Mouse (Mus musculus): ENCODE data around the gene Syk. TPM values are rescaled to one million over a fixed set of nuclear protein-coding genes. Genes with fewer than 3 reads are reported as not detected.
A peak's percentile ranks its signal among the peaks of the same experiment; 100 is the strongest.

Gene Syk
- polyA plus RNA-seq, 1 experiment, result 11.4 TPM

DNA sequence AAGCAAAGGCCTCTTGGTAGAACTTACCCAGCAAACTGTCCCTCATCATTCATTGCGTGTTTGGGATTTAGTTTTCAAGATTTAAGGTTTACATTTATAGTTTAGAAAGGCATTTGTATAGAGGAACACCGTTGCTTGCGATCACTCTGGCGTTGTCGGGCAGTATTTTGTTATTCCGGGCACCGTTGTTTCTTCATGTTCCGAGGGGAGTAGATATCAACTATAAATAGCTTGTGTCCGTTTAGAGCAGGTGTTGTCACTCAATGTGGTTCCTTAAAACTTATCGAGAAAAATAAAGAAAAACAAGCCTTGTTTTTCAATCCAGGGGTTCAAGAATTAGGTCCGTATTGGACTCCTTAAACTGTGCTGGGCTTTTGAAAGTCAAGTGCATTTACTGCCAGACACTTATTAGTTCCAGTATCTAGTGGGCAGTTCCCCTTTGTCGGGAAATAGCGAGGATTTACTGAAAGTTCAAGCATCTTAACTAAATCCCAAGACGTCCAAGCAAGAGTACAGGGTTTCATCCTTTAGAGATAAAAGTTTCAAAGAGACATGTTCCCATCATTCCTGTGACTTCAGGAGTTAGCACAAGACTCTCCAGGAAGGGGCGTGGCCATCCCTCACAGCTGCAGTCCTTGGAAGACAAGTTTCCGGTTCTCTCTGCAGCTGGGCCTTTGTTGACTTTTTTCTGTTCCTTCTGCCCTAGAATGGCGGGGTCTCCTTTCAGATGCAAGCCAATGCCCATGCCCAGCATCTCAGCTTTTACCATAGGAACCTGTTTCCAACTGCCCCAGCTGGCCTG is 1.9 kb downstream of the Syk start:
- Histone ChIP-seq H3K36me3 (ENCODE audit: control insufficient read depth, insufficient read depth, low read length, poor library complexity, severe bottlenecking) (no peaks in the 10 kb centered on the region), H3K4me1 (ENCODE audit: control insufficient read depth, insufficient read depth, low read length) (no peaks in the 10 kb centered on the region), H3K27me3 (ENCODE audit: control insufficient read depth, insufficient read depth, low read length, poor library complexity, severe bottlenecking) (no peaks in the 10 kb centered on the region), H3K9ac (ENCODE audit: low read depth, poor library complexity, severe bottlenecking) (0 out of 2 replicates have a peak overlapping the region, but pooled peaks have one; percentile 6), H3K9me3 (replicated peaks; ENCODE audit: control insufficient read depth, insufficient read depth, low read length, poor library complexity, severe bottlenecking) (no peaks in the 10 kb centered on the region), H3K4me3 (ENCODE audit: low read depth, low read length) (peak overlapping the region; percentile 37; the same call in 1 of the 2 replicates), H3K27ac (ENCODE audit: insufficient read depth, low read length) (peak overlapping the region; percentile 75)
- TF ChIP-seq CTCF (IDR thresholded peaks at IDR 0.05; ENCODE audit: low read depth, low read length) (no peak), EP300 (IDR thresholded peaks at IDR 0.05; ENCODE audit: insufficient read depth, low read depth, low read length) (peak; percentile 78)

DNA sequence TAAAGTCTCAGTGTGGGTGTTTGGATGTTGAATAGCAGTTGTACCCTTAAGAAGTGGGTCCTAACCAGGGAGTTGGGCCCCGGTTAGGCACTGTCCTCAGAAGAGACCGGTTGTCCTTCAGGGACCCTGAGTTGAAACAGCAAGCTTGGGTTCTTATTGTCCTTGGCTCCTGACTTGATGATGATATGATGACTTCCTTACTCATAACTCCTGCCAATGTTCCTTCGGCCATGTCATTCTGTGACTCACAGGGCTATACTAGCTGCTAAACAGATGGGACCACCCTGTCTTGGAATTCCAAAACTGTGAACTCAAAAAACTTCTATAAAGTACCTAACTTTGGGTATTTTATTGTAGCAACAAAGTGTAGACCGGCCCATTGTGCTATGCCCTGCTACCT is 4.8 kb downstream of the Syk start:
- Histone ChIP-seq H3K9me3 (replicated peaks; ENCODE audit: control insufficient read depth, insufficient read depth, low read length, poor library complexity, severe bottlenecking) (no peaks in the 10 kb centered on the region), H3K36me3 (ENCODE audit: control insufficient read depth, insufficient read depth, low read length, poor library complexity, severe bottlenecking) (no peaks in the 10 kb centered on the region), H3K4me1 (ENCODE audit: control insufficient read depth, insufficient read depth, low read length) (no peaks in the 10 kb centered on the region), H3K4me3 (ENCODE audit: low read depth, low read length) (no peak overlapping the region), H3K27ac (ENCODE audit: insufficient read depth, low read length) (no peak overlapping the region), H3K9ac (ENCODE audit: low read depth, poor library complexity, severe bottlenecking) (no peak overlapping the region), H3K27me3 (ENCODE audit: control insufficient read depth, insufficient read depth, low read length, poor library complexity, severe bottlenecking) (no peaks in the 10 kb centered on the region)
- TF ChIP-seq CTCF (IDR thresholded peaks at IDR 0.05; ENCODE audit: low read depth, low read length), result no peak
- no peak for TF ChIP-seq POLR2A (IDR thresholded peaks at IDR 0.05; ENCODE audit: insufficient read depth, low read length)
- no peak for TF ChIP-seq EP300 (IDR thresholded peaks at IDR 0.05; ENCODE audit: insufficient read depth, low read depth, low read length)

DNA sequence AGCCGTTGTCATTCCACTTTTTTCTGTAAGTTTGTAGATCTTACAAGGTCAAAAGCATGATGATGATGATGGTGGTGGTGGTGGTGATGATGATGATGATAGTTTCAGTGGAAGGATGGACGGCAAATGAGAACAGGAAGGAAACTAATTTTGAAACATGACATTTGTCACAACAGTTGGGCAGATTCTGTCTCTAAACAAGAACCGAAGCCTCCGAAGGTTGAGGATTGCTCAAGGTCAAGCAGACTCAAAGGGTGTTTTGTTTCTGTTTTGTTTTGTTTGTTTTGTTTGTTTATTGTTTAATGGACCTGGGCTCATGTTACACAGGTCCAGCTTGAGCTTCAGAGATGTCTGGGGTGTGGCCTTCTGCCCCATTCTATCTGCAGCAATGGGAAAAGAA is 6.1 kb downstream of the Syk start:
- H3K9ac ChIP-seq (ENCODE audit: low read depth, poor library complexity, severe bottlenecking), result no peak overlapping the region
- H3K4me3 ChIP-seq (ENCODE audit: low read depth, low read length), result no peak overlapping the region
- H3K4me1 ChIP-seq (ENCODE audit: control insufficient read depth, insufficient read depth, low read length), result no peaks in the 10 kb centered on the region
- H3K9me3 ChIP-seq (replicated peaks; ENCODE audit: control insufficient read depth, insufficient read depth, low read length, poor library complexity, severe bottlenecking), result no peaks in the 10 kb centered on the region
- TF ChIP-seq POLR2A (IDR thresholded peaks at IDR 0.05; ENCODE audit: insufficient read depth, low read length), result no peak
- TF ChIP-seq CTCF (IDR thresholded peaks at IDR 0.05; ENCODE audit: low read depth, low read length), result no peak
- TF ChIP-seq EP300 (IDR thresholded peaks at IDR 0.05; ENCODE audit: insufficient read depth, low read depth, low read length), result no peak
- no peak overlapping the region for H3K27ac ChIP-seq (ENCODE audit: insufficient read depth, low read length)
- no peaks in the 10 kb centered on the region for H3K36me3 ChIP-seq (ENCODE audit: control insufficient read depth, insufficient read depth, low read length, poor library complexity, severe bottlenecking)
- H3K27me3 ChIP-seq (ENCODE audit: control insufficient read depth, insufficient read depth, low read length, poor library complexity, severe bottlenecking), result no peaks in the 10 kb centered on the region

DNA sequence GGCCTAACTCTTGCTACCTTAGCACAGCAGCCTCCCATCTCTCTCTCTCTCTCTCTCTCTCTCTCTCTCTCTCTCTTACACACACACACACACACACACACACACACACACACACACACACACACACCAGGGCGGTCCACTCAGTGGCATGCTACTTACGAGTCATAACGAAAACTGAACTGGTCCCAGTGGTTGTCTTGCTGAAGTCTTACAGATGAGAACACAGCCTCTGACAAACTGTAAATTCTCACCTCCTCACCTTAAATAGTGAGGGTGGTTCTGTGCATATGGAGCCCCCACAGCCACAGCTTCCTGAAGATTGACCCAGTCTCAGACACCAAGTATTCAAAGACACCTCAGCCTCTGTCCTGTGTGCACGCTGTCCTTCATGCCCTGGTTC is 8.9 kb downstream of the Syk start:
- Histone ChIP-seq H3K36me3 (ENCODE audit: control insufficient read depth, insufficient read depth, low read length, poor library complexity, severe bottlenecking) (no peaks in the 10 kb centered on the region), H3K9ac (ENCODE audit: low read depth, poor library complexity, severe bottlenecking) (no peak overlapping the region), H3K27ac (ENCODE audit: insufficient read depth, low read length) (no peak overlapping the region), H3K4me1 (ENCODE audit: control insufficient read depth, insufficient read depth, low read length) (no peaks in the 10 kb centered on the region), H3K9me3 (replicated peaks; ENCODE audit: control insufficient read depth, insufficient read depth, low read length, poor library complexity, severe bottlenecking) (no peaks in the 10 kb centered on the region), H3K27me3 (ENCODE audit: control insufficient read depth, insufficient read depth, low read length, poor library complexity, severe bottlenecking) (no peaks in the 10 kb centered on the region), H3K4me3 (ENCODE audit: low read depth, low read length) (no peak overlapping the region)
- TF ChIP-seq CTCF (IDR thresholded peaks at IDR 0.05; ENCODE audit: low read depth, low read length), result no peak

DNA sequence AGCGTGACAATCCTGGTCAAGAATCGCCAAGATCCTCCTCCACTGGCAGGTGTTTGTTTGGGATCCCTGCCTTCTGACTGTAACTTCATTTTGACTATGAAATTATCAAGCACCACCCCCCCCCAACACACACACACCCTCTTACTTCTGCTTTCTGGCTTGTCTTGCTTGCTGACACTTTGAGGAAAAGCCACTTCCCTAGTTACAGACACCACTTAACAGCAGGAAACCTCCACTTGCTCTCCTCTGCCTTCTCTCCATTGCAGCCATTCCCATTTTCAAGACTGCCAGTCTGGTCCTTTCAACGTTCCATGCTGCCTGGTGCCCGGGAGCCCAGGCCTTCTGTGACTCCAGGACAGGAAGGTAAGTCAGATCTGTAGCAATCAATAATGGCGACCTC is 13.7 kb downstream of the Syk start:
- TF ChIP-seq CTCF (IDR thresholded peaks at IDR 0.05; ENCODE audit: low read depth, low read length), result no peak
- TF ChIP-seq EP300 (IDR thresholded peaks at IDR 0.05; ENCODE audit: insufficient read depth, low read depth, low read length), result no peak
- TF ChIP-seq POLR2A (IDR thresholded peaks at IDR 0.05; ENCODE audit: insufficient read depth, low read length), result no peak
- no peak overlapping the region for H3K4me3 ChIP-seq (ENCODE audit: low read depth, low read length)

DNA sequence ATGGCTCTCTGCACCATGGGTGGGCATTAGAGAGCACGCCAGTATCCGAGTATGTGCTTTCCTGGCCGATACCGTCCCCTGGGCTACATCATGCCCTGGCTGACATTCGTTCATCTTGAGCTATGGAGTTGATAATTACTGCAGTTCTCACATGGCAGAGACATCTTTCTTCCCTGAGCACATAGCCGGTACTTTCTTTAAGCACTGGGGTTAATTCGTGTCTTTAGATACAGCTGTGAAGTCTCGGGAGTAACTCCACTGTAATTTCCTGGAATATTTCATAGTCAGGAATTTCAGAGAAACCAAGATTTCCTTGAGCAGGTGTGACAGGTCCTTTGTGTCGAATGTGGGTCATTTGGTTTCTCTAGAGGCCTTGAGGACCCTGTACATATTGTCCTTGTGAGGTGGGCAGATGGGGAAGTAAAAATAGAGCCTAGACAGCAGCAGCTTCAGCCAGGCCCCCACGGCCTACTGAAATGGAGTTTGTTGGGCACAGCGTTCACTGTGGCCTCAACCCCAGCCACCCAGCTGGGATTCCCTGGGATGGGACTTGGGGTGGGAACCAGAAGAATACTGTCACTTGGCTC is 14.2 kb downstream of the Syk start:
- TF ChIP-seq CTCF (IDR thresholded peaks at IDR 0.05; ENCODE audit: low read depth, low read length), result no peak
- TF ChIP-seq POLR2A (IDR thresholded peaks at IDR 0.05; ENCODE audit: insufficient read depth, low read length), result no peak
- no peak for TF ChIP-seq EP300 (IDR thresholded peaks at IDR 0.05; ENCODE audit: insufficient read depth, low read depth, low read length)
- H3K4me1 ChIP-seq (ENCODE audit: control insufficient read depth, insufficient read depth, low read length), result no peaks in the 10 kb centered on the region
- H3K4me3 ChIP-seq (ENCODE audit: low read depth, low read length), result no peak overlapping the region
- H3K27ac ChIP-seq (ENCODE audit: insufficient read depth, low read length), result no peak overlapping the region
- no peaks in the 10 kb centered on the region for H3K9me3 ChIP-seq (replicated peaks; ENCODE audit: control insufficient read depth, insufficient read depth, low read length, poor library complexity, severe bottlenecking)
- H3K9ac ChIP-seq (ENCODE audit: low read depth, poor library complexity, severe bottlenecking), result no peak overlapping the region
- H3K36me3 ChIP-seq (ENCODE audit: control insufficient read depth, insufficient read depth, low read length, poor library complexity, severe bottlenecking), result no peaks in the 10 kb centered on the region
- no peaks in the 10 kb centered on the region for H3K27me3 ChIP-seq (ENCODE audit: control insufficient read depth, insufficient read depth, low read length, poor library complexity, severe bottlenecking)

More for the DNA sequence above, 13.7 kb downstream of the Syk start:
- Histone ChIP-seq H3K4me1 (ENCODE audit: control insufficient read depth, insufficient read depth, low read length) (no peaks in the 10 kb centered on the region), H3K27me3 (ENCODE audit: control insufficient read depth, insufficient read depth, low read length, poor library complexity, severe bottlenecking) (no peaks in the 10 kb centered on the region), H3K9ac (ENCODE audit: low read depth, poor library complexity, severe bottlenecking) (no peak overlapping the region), H3K27ac (ENCODE audit: insufficient read depth, low read length) (no peak overlapping the region), H3K9me3 (replicated peaks; ENCODE audit: control insufficient read depth, insufficient read depth, low read length, poor library complexity, severe bottlenecking) (no peaks in the 10 kb centered on the region), H3K36me3 (ENCODE audit: control insufficient read depth, insufficient read depth, low read length, poor library complexity, severe bottlenecking) (no peaks in the 10 kb centered on the region)

Data from ES-Bruce4 (cell line).